Mouse (Mus musculus) MEL (cell line): ENCODE results near the gene Ccdc173. TPM values are rescaled to one million over a fixed set of nuclear protein-coding genes. Genes with fewer than 3 reads are reported as not detected.

Experiments used
- DNase-seq: peaks from one replicate; pipeline ENCODE4 v3.0.0; 2011; ENCODE audit warnings: low read depth, low spot score
- H3K27ac ChIP-seq: 2 replicates; pipeline ENCODE4 v1.5.1; 2012; ENCODE audit warnings: low read depth, mild to moderate bottlenecking, control low read depth, low read length, moderate library complexity; ENCODE audit not compliant: control insufficient read depth
- H3K27me3 ChIP-seq, 2 experiments: fragments of 150-350 bp in 1 of 2; sonication (generic) in 1 of 2; 2 replicates each; pipeline ENCODE4 v1.6.1; 2012; ENCODE audit warnings: low read length in 2 of 2, mild to moderate bottlenecking in 2 of 2, improper control_type of control experiment in 1 of 2, moderate library complexity in 1 of 2; ENCODE audit not compliant: insufficient read depth in 2 of 2, control insufficient read depth in 1 of 2
- H3K36me3 ChIP-seq, 2 experiments: 2 replicates each; pipeline ENCODE4 v1.6.1; 2012 to 2014; ENCODE audit warnings: low read length in 2 of 2, improper control_type of control experiment in 1 of 2, inconsistent platforms in 1 of 2, mild to moderate bottlenecking in 1 of 2; ENCODE audit not compliant: insufficient read depth in 2 of 2, control insufficient read depth in 1 of 2
- H3K4me1 ChIP-seq, 2 experiments: fragments of 150-350 bp in 1 of 2; sonication (generic) in 1 of 2; 2 replicates each; pipeline ENCODE4 v1.6.1; 2012; ENCODE audit warnings: low read length in 2 of 2, improper control_type of control experiment in 1 of 2, mild to moderate bottlenecking in 1 of 2; ENCODE audit not compliant: insufficient read depth in 2 of 2, control insufficient read depth in 1 of 2
- H3K4me3 ChIP-seq, 2 experiments: fragments of 150-350 bp in 1 of 2; sonication (generic) in 1 of 2; 2 replicates each; pipeline ENCODE4 v1.5.1; 2012; ENCODE audit warnings: low read depth in 2 of 2, low read length in 2 of 2, mild to moderate bottlenecking in 2 of 2, moderate library complexity in 2 of 2, control low read depth in 1 of 2, improper control_type of control experiment in 1 of 2; ENCODE audit not compliant: control insufficient read depth in 1 of 2, insufficient read depth in 1 of 2
- H3K79me2 ChIP-seq: 2 replicates; pipeline ENCODE4 v1.6.1; 2012; ENCODE audit warnings: mild to moderate bottlenecking, low read length, moderate library complexity; ENCODE audit not compliant: control insufficient read depth, poor library complexity, insufficient read depth
- H3K9ac ChIP-seq: 2 replicates; pipeline ENCODE4 v1.6.1; 2012; ENCODE audit warnings: low read depth, mild to moderate bottlenecking, control low read depth, low read length, moderate library complexity; ENCODE audit not compliant: control insufficient read depth, poor library complexity, severe bottlenecking
- H3K9me3 ChIP-seq: fragments of 150-350 bp; sonication (generic); replicated peaks from 2 replicates; pipeline ENCODE4 v1.6.1; 2012; ENCODE audit warnings: mild to moderate bottlenecking, low read length, improper control_type of control experiment, moderate library complexity; ENCODE audit not compliant: insufficient read depth
- BHLHE40 ChIP-seq: IDR thresholded peaks from 2 replicates; pipeline ENCODE4 v1.6.1; 2012; ENCODE audit warnings: low read depth, mild to moderate bottlenecking, inconsistent platforms, low read length, improper control_type of control experiment, borderline replicate concordance
- CHD1 ChIP-seq: IDR thresholded peaks from 2 replicates; pipeline ENCODE4 v1.6.1; 2012; ENCODE audit warnings: low read depth, mild to moderate bottlenecking, inconsistent platforms, low read length, improper control_type of control experiment
- CHD2 ChIP-seq: IDR thresholded peaks from 2 replicates; pipeline ENCODE4 v1.6.1; 2011; ENCODE audit warnings: low read length, improper control_type of control experiment
- CTCF ChIP-seq, 3 experiments: IDR thresholded peaks in 2 of 3; conservative IDR thresholded peaks in 1 of 3; 2 replicates each; pipeline ENCODE4 v1.5.1; 2011 to 2012; ENCODE audit warnings: low read length in 3 of 3, low read depth in 2 of 3, mild to moderate bottlenecking in 2 of 3, improper control_type of control experiment in 1 of 3, inconsistent platforms in 1 of 3, mixed read lengths in 1 of 3, moderate library complexity in 1 of 3; ENCODE audit not compliant: control insufficient read depth in 1 of 3, insufficient read depth in 1 of 3, poor library complexity in 1 of 3, severe bottlenecking in 1 of 3
- ETS1 ChIP-seq: IDR thresholded peaks from 2 replicates; pipeline ENCODE4 v1.6.1; 2012; ENCODE audit warnings: low read depth, mild to moderate bottlenecking, inconsistent platforms, low read length, improper control_type of control experiment, moderate library complexity
- GABPA ChIP-seq: IDR thresholded peaks from 2 replicates; pipeline ENCODE4 v1.6.1; 2012; ENCODE audit warnings: low read depth, mild to moderate bottlenecking, inconsistent platforms, low read length, improper control_type of control experiment, moderate library complexity
- GATA1 ChIP-seq: IDR thresholded peaks from 2 replicates; pipeline ENCODE4 v1.6.1; 2011; ENCODE audit warnings: low read depth, low read length, improper control_type of control experiment
- HCFC1 ChIP-seq: IDR thresholded peaks from 2 replicates; pipeline ENCODE4 v1.6.1; 2012; ENCODE audit warnings: low read depth, mild to moderate bottlenecking, inconsistent platforms, low read length, improper control_type of control experiment, moderate library complexity
- JUND ChIP-seq: IDR thresholded peaks from 2 replicates; pipeline ENCODE4 v1.6.1; 2011; ENCODE audit warnings: low read depth, mild to moderate bottlenecking, improper control_type of control experiment, low read length
- KAT2A ChIP-seq: conservative IDR thresholded peaks from 2 replicates; pipeline ENCODE4 v1.6.1; 2012; ENCODE audit warnings: low read depth, low read length, improper control_type of control experiment, inconsistent platforms
- MAX ChIP-seq: IDR thresholded peaks from 2 replicates; pipeline ENCODE4 v1.6.1; 2011; ENCODE audit warnings: low read length, improper control_type of control experiment
- MEF2A ChIP-seq: IDR thresholded peaks from 2 replicates; pipeline ENCODE4 v1.6.1; 2014; ENCODE audit warnings: low read depth, mild to moderate bottlenecking, inconsistent platforms, low read length, improper control_type of control experiment; ENCODE audit not compliant: poor library complexity, insufficient replicate concordance, severe bottlenecking; ENCODE audit errors: extremely low read depth
- MXI1 ChIP-seq: IDR thresholded peaks from 2 replicates; pipeline ENCODE4 v1.6.1; 2011; ENCODE audit warnings: mild to moderate bottlenecking, low read depth, low read length, improper control_type of control experiment
- MYB ChIP-seq: IDR thresholded peaks from 2 replicates; pipeline ENCODE4 v1.6.1; 2011; ENCODE audit warnings: mild to moderate bottlenecking, low read depth, low read length, improper control_type of control experiment
- NELFE ChIP-seq: IDR thresholded peaks from 2 replicates; pipeline ENCODE4 v1.6.1; 2011; ENCODE audit warnings: low read depth, low read length, improper control_type of control experiment
- POLR2AphosphoS2 ChIP-seq: IDR thresholded peaks from 2 replicates; pipeline ENCODE4 v1.6.1; 2011; ENCODE audit warnings: low read length, improper control_type of control experiment
- RAD21 ChIP-seq: IDR thresholded peaks from 2 replicates; pipeline ENCODE4 v1.6.1; 2011; ENCODE audit warnings: mild to moderate bottlenecking, low read depth, low read length, improper control_type of control experiment
- RCOR1 ChIP-seq: IDR thresholded peaks from 2 replicates; pipeline ENCODE4 v1.6.1; 2012; ENCODE audit warnings: low read depth, mild to moderate bottlenecking, inconsistent platforms, low read length, improper control_type of control experiment
- SIN3A ChIP-seq: IDR thresholded peaks from 2 replicates; pipeline ENCODE4 v1.6.1; 2012; ENCODE audit warnings: low read length, improper control_type of control experiment, inconsistent platforms
- SMC3 ChIP-seq: IDR thresholded peaks from 2 replicates; pipeline ENCODE4 v1.6.1; 2011; ENCODE audit warnings: low read depth, low read length, improper control_type of control experiment
- TAL1 ChIP-seq: IDR thresholded peaks from 2 replicates; pipeline ENCODE4 v1.6.1; 2012; ENCODE audit warnings: mild to moderate bottlenecking, inconsistent platforms, low read length, moderate library complexity, mixed read lengths
- TCF12 ChIP-seq: IDR thresholded peaks from 2 replicates; pipeline ENCODE4 v1.6.1; 2014; ENCODE audit warnings: low read depth, mild to moderate bottlenecking, inconsistent platforms, low read length, improper control_type of control experiment, moderate library complexity
- UBTF ChIP-seq: IDR thresholded peaks from 2 replicates; pipeline ENCODE4 v1.6.1; 2012; ENCODE audit warnings: low read depth, mild to moderate bottlenecking, inconsistent platforms, low read length, improper control_type of control experiment, moderate library complexity, borderline replicate concordance; ENCODE audit not compliant: insufficient read depth
- USF2 ChIP-seq, 2 experiments: IDR thresholded peaks; 2 replicates each; pipeline ENCODE4 v1.6.1; 2011 to 2012; ENCODE audit warnings: improper control_type of control experiment in 2 of 2, low read length in 2 of 2, borderline replicate concordance in 1 of 2, inconsistent platforms in 1 of 2, low read depth in 1 of 2, mild to moderate bottlenecking in 1 of 2; ENCODE audit not compliant: insufficient read depth in 1 of 2
- ZC3H11A ChIP-seq: IDR thresholded peaks from 2 replicates; pipeline ENCODE4 v1.6.1; 2012; ENCODE audit warnings: low read depth, mild to moderate bottlenecking, inconsistent platforms, low read length, improper control_type of control experiment
- ZKSCAN1 ChIP-seq: IDR thresholded peaks from 2 replicates; pipeline ENCODE4 v1.6.1; 2012; ENCODE audit warnings: low read depth, mild to moderate bottlenecking, inconsistent platforms, low read length, improper control_type of control experiment, moderate library complexity
- ZNF384 ChIP-seq: IDR thresholded peaks from 2 replicates; pipeline ENCODE4 v1.6.1; 2012; ENCODE audit warnings: low read depth, mild to moderate bottlenecking, inconsistent platforms, low read length, improper control_type of control experiment
- polyA plus RNA-seq, 2 experiments: library from polyadenylated mRNA; stranded (reverse) in 1 of 2; unstranded in 1 of 2; fragments of >175 nt in 1 of 2; fragments of >200 nt in 1 of 2; gene quantifications; 2 replicates each; pipeline versions ENCODE4 v1.2.1 to v1.2.4; 2012; ENCODE audit warnings: low replicate concordance in 2 of 2, low read depth in 1 of 2; ENCODE audit not compliant: insufficient read length in 2 of 2, insufficient read depth in 1 of 2, missing spikeins in 1 of 2
- total RNA-seq: library from RNA; depleted of rRNA; stranded (reverse); fragments of 300-350 nt; gene quantifications from 2 replicates; pipeline ENCODE4 v1.2.3, GENCODE M21; 2012

Ccdc173 gene
- total and polyA plus RNA-seq, 3 experiments, result 1.1 to 1.9 TPM; not detected in 1

- TF ChIP-seq MXI1 (no peak), TAL1 (no peak), CTCF (IDR thresholded peaks at IDR 0.05 in 2 of 3, conservative IDR thresholded peaks at IDR 0.05 in 1 of 3; ENCODE audit: control insufficient read depth in 1 of 3, insufficient read depth in 1 of 3, low read depth in 2 of 3, low read length in 3 of 3, poor library complexity in 1 of 3, severe bottlenecking in 1 of 3) (peak in 2 of 3 experiments; percentile 13 to 25; a peak in 3 of 6 replicates), MEF2A (no peak), POLR2AphosphoS2 (no peak), GATA1 (0 out of 2 replicates have a peak, but pooled peaks have one; percentile 23), MAX (no peak), CHD1 (no peak), UBTF (0 out of 2 replicates have a peak, but pooled peaks have one; percentile 61), HCFC1 (no peak; the same call in 1 of the 2 replicates), ZKSCAN1 (no peak), CHD2 (no peak), ZC3H11A (no peak), BHLHE40 (no peak), GABPA (no peak), MYB (no peak), KAT2A (no peak), NELFE (peak; percentile 32; the same call in 1 of the 2 replicates), TCF12 (peak; percentile 4; the same call in 1 of the 2 replicates)
Measured at GRCm38 (mm10) chr2:69777985-69778835, 11.2 kb downstream of the Ccdc173 start (continued).

- H3K4me1 ChIP-seq, result peaks cover 4 to 5% of the 10 kb centered on the region in 2 experiments; a peak in 3 of 4 replicates
- TF ChIP-seq CTCF (IDR thresholded peaks at IDR 0.05 in 2 of 3, conservative IDR thresholded peaks at IDR 0.05 in 1 of 3; ENCODE audit: control insufficient read depth in 1 of 3, insufficient read depth in 1 of 3, low read depth in 2 of 3, low read length in 3 of 3, poor library complexity in 1 of 3, severe bottlenecking in 1 of 3), result no peak
- TF ChIP-seq RCOR1, result no peak
- TF ChIP-seq USF2 (IDR thresholded peaks at IDR 0.05; ENCODE audit: borderline replicate concordance in 1 of 2, insufficient read depth in 1 of 2, low read depth in 1 of 2, low read length in 2 of 2), result no peak
- TF ChIP-seq GATA1, result no peak
- TF ChIP-seq SMC3, result no peak
- TF ChIP-seq JUND, result no peak
- TF ChIP-seq POLR2AphosphoS2, result no peak
- TF ChIP-seq SIN3A, result no peak
- TF ChIP-seq MYB, result no peak
- TF ChIP-seq HCFC1, result no peak
- TF ChIP-seq ZC3H11A, result no peak
- no peak for TF ChIP-seq ETS1
- TF ChIP-seq MEF2A, result no peak
- no peak for TF ChIP-seq RAD21
- TF ChIP-seq ZNF384, result no peak
- no peak for TF ChIP-seq CHD1
- TF ChIP-seq MXI1, result no peak
- H3K9ac ChIP-seq, result no peak overlapping the region
- no peak for DNase-seq
- no peaks in the 10 kb centered on the region for H3K27me3 ChIP-seq
- H3K27ac ChIP-seq, result no peak overlapping the region
- no peaks in the 10 kb centered on the region for H3K9me3 ChIP-seq
- peaks cover 0 to 4% of the 10 kb centered on the region in 2 experiments; a peak in 1 of 4 replicates for H3K36me3 ChIP-seq
- no peak overlapping the region for H3K4me3 ChIP-seq
- H3K79me2 ChIP-seq, result no peaks in the 10 kb centered on the region; the same call in 1 of the 2 replicates
Measured at GRCm38 (mm10) chr2:69773331-69773730, 16.0 kb downstream of the Ccdc173 start.
